Mouse (Mus musculus) megakaryocyte, embryonic 14.5 days (primary cell): ENCODE measurements at regions not wholly inside any gene's neighbourhood (a gene's known extent, or its start where the extent isn't known, plus 50 kb on each side); places are given as distances from the start of the nearest gene placed in this dataset.

Experiments used
- FLI1 ChIP-seq: IDR thresholded peaks from 2 replicates; pipeline ENCODE4 v1.6.1; 2012; ENCODE audit warnings: low read length, inconsistent platforms, mixed read lengths
- GATA1 ChIP-seq: IDR thresholded peaks from 3 replicates; pipeline ENCODE4 v1.6.1; 2012; ENCODE audit warnings: mixed read lengths, low read length, inconsistent platforms, borderline replicate concordance

DNA sequence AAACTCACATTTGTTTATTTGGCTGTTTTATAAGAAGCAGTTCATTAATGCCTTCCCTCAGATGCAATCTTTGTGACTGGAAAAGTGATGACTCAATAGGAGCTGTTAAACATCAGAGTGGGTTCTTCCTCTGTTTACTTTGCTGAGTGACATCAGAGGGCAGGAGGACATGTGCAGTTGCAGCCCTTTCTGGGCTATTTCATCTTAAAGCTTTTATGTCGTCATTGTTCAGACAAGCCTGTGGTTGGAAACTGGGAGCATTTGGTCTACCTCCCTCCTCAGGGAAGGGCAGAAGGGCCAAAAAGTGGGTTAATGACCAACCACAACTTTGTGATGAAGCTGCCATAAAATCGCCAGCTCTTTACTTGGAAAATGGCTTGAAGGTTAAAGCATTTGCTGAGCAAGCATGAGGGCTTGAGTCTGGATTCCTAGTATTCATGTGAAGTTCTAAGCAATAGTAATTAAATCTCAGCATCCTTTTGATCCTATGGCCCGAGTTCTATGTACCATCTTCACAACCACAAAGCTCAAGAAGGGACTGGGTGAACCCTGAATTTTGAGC is 103.8 kb upstream of the Igfbp3 start:
- TF ChIP-seq GATA1 (no peak), FLI1 (no peak)
